Mouse (Mus musculus): ENCODE measurements around the gene Shank2. TPM values are rescaled to one million over a fixed set of nuclear protein-coding genes. Genes with fewer than 3 reads are reported as not detected.

Shank2 gene
- polyA plus RNA-seq, 1 experiment from 2014 or later = 16.1 TPM

GRCm38 (mm10) chr7:144238409-144238808, 236.7 kb downstream of the Shank2 start:
- Histone ChIP-seq H3K4me2 (ENCODE audit: low read depth, low read length) (peak overlapping the region; percentile 37), H3K27ac (ENCODE audit: low read depth, low read length) (peak overlapping the region; percentile 23; the same call in 1 of the 2 replicates), H3K27me3 (ENCODE audit: control insufficient read depth, insufficient read depth, low read length) (no peaks in the 10 kb centered on the region), H3K9ac (replicated peaks; ENCODE audit: low read depth, low read length) (no peak overlapping the region), H3K4me3 (ENCODE audit: low read depth, low read length) (peak overlapping the region; percentile 21), H3K9me3 (ENCODE audit: control insufficient read depth, low read length) (no peaks in the 10 kb centered on the region), H3K36me3 (ENCODE audit: control insufficient read depth, insufficient read depth, low read length) (no peaks in the 10 kb centered on the region), H3K4me1 (ENCODE audit: control insufficient read depth, insufficient read depth, low read length) (peaks cover 18% of the 10 kb centered on the region)
- peak; percentile 45; the same call in 1 of the 2 replicates for ATAC-seq (ENCODE audit: low read depth)
- 24% methylated on average over 12 of the region's 12 CpGs for WGBS

GRCm38 (mm10) chr7:144238992-144239391, 237.3 kb downstream of the Shank2 start:
- peak overlapping the region; percentile 45; the same call in 1 of the 2 replicates for H3K27ac ChIP-seq (ENCODE audit: low read depth, low read length)
- H3K4me2 ChIP-seq (ENCODE audit: low read depth, low read length) = peak overlapping the region; percentile 37
- peak overlapping the region; percentile 21 for H3K4me3 ChIP-seq (ENCODE audit: low read depth, low read length)
- no peaks in the 10 kb centered on the region for H3K36me3 ChIP-seq (ENCODE audit: control insufficient read depth, insufficient read depth, low read length)
- peaks cover 18% of the 10 kb centered on the region for H3K4me1 ChIP-seq (ENCODE audit: control insufficient read depth, insufficient read depth, low read length)
- no peak for ATAC-seq (ENCODE audit: low read depth)
- WGBS = 37% methylated on average over 12 of the region's 12 CpGs
- H3K27me3 ChIP-seq (ENCODE audit: control insufficient read depth, insufficient read depth, low read length) = no peaks in the 10 kb centered on the region
- H3K9me3 ChIP-seq (ENCODE audit: control insufficient read depth, low read length) = no peaks in the 10 kb centered on the region
- H3K9ac ChIP-seq (replicated peaks; ENCODE audit: low read depth, low read length) = peak overlapping the region; percentile 5; the same call in 1 of the 2 replicates

- H3K4me1 ChIP-seq (ENCODE audit: control insufficient read depth, insufficient read depth, low read length) = peaks cover 18% of the 10 kb centered on the region
- 0 out of 2 replicates have a peak overlapping the region, but pooled peaks have one; percentile 45 for H3K27ac ChIP-seq (ENCODE audit: low read depth, low read length)
- peak overlapping the region; percentile 21 for H3K4me3 ChIP-seq (ENCODE audit: low read depth, low read length)
- no peaks in the 10 kb centered on the region for H3K27me3 ChIP-seq (ENCODE audit: control insufficient read depth, insufficient read depth, low read length)
- no peaks in the 10 kb centered on the region for H3K9me3 ChIP-seq (ENCODE audit: control insufficient read depth, low read length)
- 47% methylated on average over 6 of the region's 6 CpGs for WGBS
- ATAC-seq (ENCODE audit: low read depth) = no peak
- H3K9ac ChIP-seq (replicated peaks; ENCODE audit: low read depth, low read length) = 0 out of 2 replicates have a peak overlapping the region, but pooled peaks have one; percentile 5
- H3K36me3 ChIP-seq (ENCODE audit: control insufficient read depth, insufficient read depth, low read length) = no peaks in the 10 kb centered on the region
- peak overlapping the region; percentile 37 for H3K4me2 ChIP-seq (ENCODE audit: low read depth, low read length)
These were observed 238.0 kb downstream of the Shank2 start for GRCm38 (mm10) chr7:144239571-144240370.

- WGBS = 70% methylated on average over 4 of the region's 4 CpGs
- no peak for ATAC-seq (ENCODE audit: low read depth)
These were observed 239.1 kb downstream of the Shank2 start for GRCm38 (mm10) chr7:144240736-144241343.

GRCm38 (mm10) chr7:144244203-144244602, 242.5 kb downstream of the Shank2 start:
- Histone ChIP-seq H3K27me3 (ENCODE audit: control insufficient read depth, insufficient read depth, low read length) (no peaks in the 10 kb centered on the region), H3K36me3 (ENCODE audit: control insufficient read depth, insufficient read depth, low read length) (no peaks in the 10 kb centered on the region), H3K9me3 (ENCODE audit: control insufficient read depth, low read length) (no peaks in the 10 kb centered on the region), H3K4me1 (ENCODE audit: control insufficient read depth, insufficient read depth, low read length) (peaks cover 7% of the 10 kb centered on the region), H3K27ac (ENCODE audit: low read depth, low read length) (no peak overlapping the region), H3K4me2 (ENCODE audit: low read depth, low read length) (no peak overlapping the region), H3K4me3 (ENCODE audit: low read depth, low read length) (no peak overlapping the region), H3K9ac (replicated peaks; ENCODE audit: low read depth, low read length) (no peak overlapping the region)
- 76% methylated on average over 6 of the region's 6 CpGs for WGBS
- ATAC-seq (ENCODE audit: low read depth) = no peak

More at GRCm38 (mm10) chr7:144240736-144241343, 239.1 kb downstream of the Shank2 start:
- Histone ChIP-seq H3K9me3 (ENCODE audit: control insufficient read depth, low read length) (no peaks in the 10 kb centered on the region), H3K36me3 (ENCODE audit: control insufficient read depth, insufficient read depth, low read length) (no peaks in the 10 kb centered on the region), H3K27ac (ENCODE audit: low read depth, low read length) (no peak overlapping the region), H3K4me2 (ENCODE audit: low read depth, low read length) (no peak overlapping the region), H3K4me1 (ENCODE audit: control insufficient read depth, insufficient read depth, low read length) (peaks cover 18% of the 10 kb centered on the region), H3K27me3 (ENCODE audit: control insufficient read depth, insufficient read depth, low read length) (no peaks in the 10 kb centered on the region), H3K9ac (replicated peaks; ENCODE audit: low read depth, low read length) (no peak overlapping the region), H3K4me3 (ENCODE audit: low read depth, low read length) (no peak overlapping the region)

- no peak overlapping the region for H3K9ac ChIP-seq (replicated peaks; ENCODE audit: low read depth, low read length)
- H3K4me3 ChIP-seq (ENCODE audit: low read depth, low read length) = no peak overlapping the region
- no peaks in the 10 kb centered on the region for H3K27me3 ChIP-seq (ENCODE audit: control insufficient read depth, insufficient read depth, low read length)
- no peaks in the 10 kb centered on the region for H3K4me1 ChIP-seq (ENCODE audit: control insufficient read depth, insufficient read depth, low read length)
- H3K4me2 ChIP-seq (ENCODE audit: low read depth, low read length) = no peak overlapping the region
- ATAC-seq (ENCODE audit: low read depth) = no peak
- WGBS = 88% methylated on average over 3 of the region's 3 CpGs
- H3K9me3 ChIP-seq (ENCODE audit: control insufficient read depth, low read length) = no peaks in the 10 kb centered on the region
- H3K36me3 ChIP-seq (ENCODE audit: control insufficient read depth, insufficient read depth, low read length) = no peaks in the 10 kb centered on the region
- H3K27ac ChIP-seq (ENCODE audit: low read depth, low read length) = no peak overlapping the region
These were observed 244.5 kb downstream of the Shank2 start for GRCm38 (mm10) chr7:144246271-144246670.

- H3K9me3 ChIP-seq (ENCODE audit: control insufficient read depth, low read length) = no peaks in the 10 kb centered on the region
- H3K4me2 ChIP-seq (ENCODE audit: low read depth, low read length) = no peak overlapping the region
- 46% methylated on average over 2 of the region's 2 CpGs for WGBS
- H3K4me1 ChIP-seq (ENCODE audit: control insufficient read depth, insufficient read depth, low read length) = no peaks in the 10 kb centered on the region
- H3K27me3 ChIP-seq (ENCODE audit: control insufficient read depth, insufficient read depth, low read length) = no peaks in the 10 kb centered on the region
- H3K27ac ChIP-seq (ENCODE audit: low read depth, low read length) = no peak overlapping the region
- no peak overlapping the region for H3K9ac ChIP-seq (replicated peaks; ENCODE audit: low read depth, low read length)
- H3K4me3 ChIP-seq (ENCODE audit: low read depth, low read length) = no peak overlapping the region
- ATAC-seq (ENCODE audit: low read depth) = no peak
- no peaks in the 10 kb centered on the region for H3K36me3 ChIP-seq (ENCODE audit: control insufficient read depth, insufficient read depth, low read length)
These were observed 247.1 kb downstream of the Shank2 start for GRCm38 (mm10) chr7:144248686-144249422.

GRCm38 (mm10) chr7:144250791-144251190, 249.1 kb downstream of the Shank2 start:
- Histone ChIP-seq H3K9ac (replicated peaks; ENCODE audit: low read depth, low read length) (no peak overlapping the region), H3K9me3 (ENCODE audit: control insufficient read depth, low read length) (no peaks in the 10 kb centered on the region), H3K27me3 (ENCODE audit: control insufficient read depth, insufficient read depth, low read length) (no peaks in the 10 kb centered on the region), H3K4me2 (ENCODE audit: low read depth, low read length) (no peak overlapping the region), H3K4me3 (ENCODE audit: low read depth, low read length) (no peak overlapping the region), H3K4me1 (ENCODE audit: control insufficient read depth, insufficient read depth, low read length) (no peaks in the 10 kb centered on the region), H3K27ac (ENCODE audit: low read depth, low read length) (no peak overlapping the region), H3K36me3 (ENCODE audit: control insufficient read depth, insufficient read depth, low read length) (no peaks in the 10 kb centered on the region)
- ATAC-seq (ENCODE audit: low read depth) = no peak
- 72% methylated on average over 4 of the region's 4 CpGs for WGBS
